Mouse (Mus musculus): Measurements from ENCODE around the gene Eif4b. TPM values are rescaled to one million over a fixed set of nuclear protein-coding genes. Genes with fewer than 3 reads are reported as not detected.
"Not testable (repeated sequence)": the region's sequence is repeated elsewhere in the genome, so short reads cannot be mapped to it uniquely, and the experiment has no call there.

The Eif4b gene
- polyA plus RNA-seq, 1 experiment from 2014 or later = 90.5 TPM

DNA sequence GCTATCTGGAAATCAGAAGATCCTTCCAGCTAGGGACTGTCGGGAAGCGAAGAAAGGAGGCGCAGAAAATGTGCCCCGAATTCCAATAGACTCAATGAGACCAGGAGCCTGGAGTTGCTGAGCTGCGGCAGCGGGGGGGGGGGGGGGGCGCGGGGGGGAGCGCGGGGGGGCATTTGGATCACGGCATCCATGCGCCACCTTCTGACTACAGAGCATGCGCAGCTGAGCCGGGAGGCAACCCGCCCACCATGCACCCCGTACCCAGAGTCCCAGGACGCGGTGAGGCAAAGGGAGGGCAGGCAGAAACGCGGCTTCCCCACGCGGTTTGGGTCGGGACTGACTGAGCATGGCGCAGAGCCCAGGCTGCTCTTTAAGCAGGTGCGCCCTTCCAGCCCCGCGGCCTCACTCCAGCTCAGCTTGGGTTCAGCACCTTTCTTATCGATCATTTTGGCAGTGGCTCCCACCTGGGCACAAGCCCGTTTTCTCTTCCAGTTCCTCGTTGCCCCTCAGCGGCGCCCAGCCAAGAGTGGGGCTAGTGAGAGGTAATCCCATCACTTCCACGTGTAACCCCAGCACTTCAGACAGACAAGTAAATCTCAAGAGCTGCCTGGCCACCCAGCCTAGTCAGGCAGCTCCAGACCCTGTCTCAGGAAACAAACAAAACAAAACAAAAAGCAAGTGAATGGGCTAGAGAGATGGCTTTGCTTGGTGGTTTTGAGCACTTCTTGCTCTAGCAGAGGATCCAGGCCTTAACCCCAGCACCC is 21.5 kb upstream of the Eif4b start:
- Histone ChIP-seq H3K27me3 (no peaks in the 10 kb centered on the region), H3K9ac (peak overlapping the region; percentile 68), H3K4me3 (peak overlapping the region; percentile 48), H3K27ac (peak overlapping the region; percentile 41; the same call in 1 of the 2 replicates), H3K36me3 (ENCODE audit: poor library complexity, severe bottlenecking) (no peaks in the 10 kb centered on the region), H3K9me3 (replicated peaks) (no peaks in the 10 kb centered on the region), H3K4me2 (peak overlapping the region; percentile 71), H3K4me1 (0 out of 2 replicates have a peak, but pooled peaks cover 2% of the 10 kb centered on the region)
- WGBS = under 1% methylated on average over 30 of the region's 33 CpGs
- ATAC-seq = peak; percentile 87

DNA sequence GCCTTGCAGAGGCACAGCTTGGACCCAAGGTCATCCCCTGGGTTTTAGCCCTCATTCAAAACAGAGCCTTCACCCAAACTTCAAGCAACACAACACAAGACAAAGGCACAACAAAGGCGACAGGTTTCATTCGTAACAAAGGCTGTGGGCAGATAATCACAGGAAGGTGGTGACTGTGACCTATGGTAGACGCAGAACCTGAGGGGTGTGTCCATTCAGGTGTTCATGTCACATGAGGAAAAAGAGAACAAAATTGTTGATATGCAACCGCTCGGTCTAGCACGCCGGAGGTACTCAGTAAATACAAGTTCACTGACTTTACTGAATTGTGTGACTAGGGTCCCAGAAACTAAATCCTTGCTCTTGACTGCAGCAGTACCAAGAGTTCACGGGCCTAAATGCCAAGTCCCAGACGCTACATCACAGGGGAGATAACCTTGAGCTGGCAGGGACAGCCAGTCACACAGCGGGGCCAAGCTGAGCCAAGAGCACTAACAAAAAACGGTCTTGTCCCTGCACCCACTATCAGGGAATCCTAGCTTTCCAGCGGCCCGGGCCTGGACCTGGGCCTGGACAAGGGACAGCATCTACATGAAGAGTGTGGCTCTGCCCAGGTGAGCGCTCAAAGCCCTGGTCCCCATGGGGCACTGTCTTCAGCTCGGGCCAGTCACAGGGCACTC is 16.9 kb upstream of the Eif4b start:
- ATAC-seq = no peak
- Histone ChIP-seq H3K4me1 (no peaks in the 10 kb centered on the region), H3K27ac (no peak overlapping the region), H3K9me3 (replicated peaks) (no peaks in the 10 kb centered on the region), H3K27me3 (no peaks in the 10 kb centered on the region), H3K9ac (no peak overlapping the region), H3K36me3 (ENCODE audit: poor library complexity, severe bottlenecking) (no peaks in the 10 kb centered on the region), H3K4me3 (no peak overlapping the region), H3K4me2 (no peak overlapping the region)
- 92% methylated on average over 15 of the region's 15 CpGs for WGBS

DNA sequence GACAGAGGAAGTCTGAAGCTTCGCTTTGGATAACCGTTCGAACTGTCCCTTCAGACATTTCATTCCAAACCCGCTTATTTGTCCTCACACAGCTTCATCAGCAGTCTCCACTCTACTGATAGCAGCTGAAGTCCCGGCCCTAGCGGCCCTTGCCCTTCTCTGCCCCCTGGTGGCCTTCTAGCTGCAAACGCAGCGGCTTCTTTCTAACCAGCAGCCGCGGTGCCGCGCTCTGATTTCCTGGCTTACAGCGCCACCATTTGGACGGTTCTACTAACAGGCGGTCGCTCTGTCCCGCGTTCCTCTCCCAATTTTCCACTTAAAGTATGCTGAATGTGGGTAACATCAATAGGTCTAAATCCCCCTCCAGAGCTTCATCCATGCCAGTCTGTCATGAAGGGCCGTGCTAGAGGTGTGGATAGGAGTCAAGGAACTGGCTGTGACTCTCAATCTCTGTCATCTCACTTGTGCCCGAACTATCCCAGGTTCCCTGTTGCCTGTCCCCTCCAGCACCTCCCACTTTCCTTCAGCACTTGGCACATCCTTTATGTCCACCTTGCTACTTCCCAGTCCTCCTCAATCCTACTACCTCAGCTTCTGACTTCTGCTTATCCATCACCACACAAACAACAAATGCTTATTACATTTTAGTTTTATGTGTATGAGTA is 7.8 kb upstream of the Eif4b start:
- Histone ChIP-seq H3K4me1 (no peaks in the 10 kb centered on the region), H3K27me3 (peaks cover 32% of the 10 kb centered on the region), H3K4me3 (no peak overlapping the region), H3K36me3 (ENCODE audit: poor library complexity, severe bottlenecking) (no peaks in the 10 kb centered on the region), H3K27ac (no peak overlapping the region), H3K4me2 (no peak overlapping the region), H3K9ac (no peak overlapping the region), H3K9me3 (replicated peaks) (no peaks in the 10 kb centered on the region)
- whole genome bisulfite sequencing = 5% methylated on average over 20 of the region's 20 CpGs
- ATAC-seq = peak; percentile 89

DNA sequence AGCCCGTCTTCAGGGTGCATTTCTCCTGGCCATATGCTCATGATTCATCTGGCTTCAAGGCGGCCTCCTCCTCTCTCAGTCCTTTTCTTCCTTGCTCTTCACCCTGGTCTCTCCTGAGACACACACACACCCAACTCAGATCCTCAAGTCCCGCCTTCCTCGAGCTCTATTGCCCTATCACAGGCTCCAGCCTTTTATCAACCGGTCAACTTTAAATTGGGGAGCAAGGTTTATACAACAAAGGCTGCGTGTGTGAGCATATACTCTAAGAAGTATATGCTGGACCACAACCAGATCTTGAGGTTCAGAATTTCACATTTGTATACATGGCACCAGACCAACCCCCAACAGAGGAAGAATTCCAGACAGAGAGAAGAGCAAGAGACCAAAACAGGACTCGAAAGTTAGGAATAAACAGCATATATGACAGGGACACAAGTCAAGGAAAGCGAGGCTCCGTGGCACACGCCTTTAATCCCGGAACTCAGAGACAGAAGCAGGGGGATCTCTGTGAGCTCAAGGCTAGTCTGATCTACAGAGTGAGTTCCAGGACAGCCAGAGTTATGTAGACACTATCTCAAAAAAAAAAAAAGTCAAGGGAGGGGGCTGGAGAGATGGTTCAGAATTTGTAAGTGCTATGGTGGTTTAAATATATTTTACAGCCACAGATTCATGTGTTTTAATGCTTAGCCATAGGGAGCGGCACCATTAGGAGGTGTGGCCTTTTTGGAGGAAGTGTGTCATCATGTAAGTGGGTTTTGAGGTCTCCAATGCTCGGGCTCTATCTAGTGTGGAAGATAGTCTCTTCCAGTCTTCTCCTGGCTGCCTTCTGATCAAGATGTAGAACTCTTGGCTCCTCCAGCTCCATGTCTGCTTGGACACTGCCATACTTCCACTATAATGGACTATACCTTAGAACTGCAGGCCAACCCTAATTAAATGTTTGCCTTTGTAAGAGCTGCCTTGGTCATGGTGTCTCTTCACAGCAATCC is 2.8 kb upstream of the Eif4b start:
- peaks cover 33% of the 10 kb centered on the region for H3K27me3 ChIP-seq
- no peak overlapping the region for H3K9ac ChIP-seq
- H3K27ac ChIP-seq = no peak overlapping the region
- H3K4me2 ChIP-seq = no peak overlapping the region
- H3K36me3 ChIP-seq (ENCODE audit: poor library complexity, severe bottlenecking) = no peaks in the 10 kb centered on the region
- H3K4me3 ChIP-seq = no peak overlapping the region
- peaks cover 22% of the 10 kb centered on the region for H3K4me1 ChIP-seq
- ATAC-seq = no peak
- no peaks in the 10 kb centered on the region for H3K9me3 ChIP-seq (replicated peaks)
- WGBS = 74% methylated on average over 13 of the region's 13 CpGs

DNA sequence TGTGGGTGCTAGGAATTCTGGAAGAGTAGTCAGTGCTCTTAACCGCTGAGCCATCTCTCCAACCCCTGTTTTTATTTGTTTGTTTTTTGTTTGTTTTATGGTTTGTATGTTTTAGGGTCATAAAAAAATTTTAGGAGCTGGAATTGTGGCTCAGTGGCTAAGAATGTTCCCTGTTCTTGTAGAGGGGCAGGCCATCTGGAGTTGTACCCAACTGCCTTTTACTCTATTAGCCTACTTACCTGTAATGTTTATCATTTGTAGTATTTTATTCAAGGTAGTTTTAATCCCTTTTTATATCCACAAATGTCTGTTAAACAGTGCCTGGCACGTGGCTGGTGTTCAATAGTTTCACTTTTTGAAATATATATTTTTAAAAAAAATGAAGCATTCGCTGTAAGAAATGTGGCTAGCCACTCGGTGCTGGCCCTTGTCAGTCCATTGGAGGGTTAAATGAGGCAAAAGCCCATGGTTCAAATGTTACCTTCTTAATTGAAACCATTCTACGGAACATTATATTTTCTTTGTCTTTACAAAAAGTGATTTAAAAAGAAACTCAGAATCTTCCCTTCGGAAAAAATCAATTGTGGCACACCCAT is 512 bp upstream of the Eif4b start:
- Histone ChIP-seq H3K4me3 (peak overlapping the region; percentile 94), H3K4me2 (peak overlapping the region; percentile 55), H3K9me3 (replicated peaks) (no peaks in the 10 kb centered on the region), H3K4me1 (peaks cover 28% of the 10 kb centered on the region), H3K27ac (0 out of 2 replicates have a peak overlapping the region, but pooled peaks have one; percentile 94), H3K36me3 (ENCODE audit: poor library complexity, severe bottlenecking) (no peaks in the 10 kb centered on the region), H3K9ac (peak overlapping the region; percentile 95), H3K27me3 (peaks cover 14% of the 10 kb centered on the region; the same call in 1 of the 2 replicates)
- peak; percentile 48 for ATAC-seq
- WGBS = 15% methylated on average over 6 of the region's 6 CpGs

DNA sequence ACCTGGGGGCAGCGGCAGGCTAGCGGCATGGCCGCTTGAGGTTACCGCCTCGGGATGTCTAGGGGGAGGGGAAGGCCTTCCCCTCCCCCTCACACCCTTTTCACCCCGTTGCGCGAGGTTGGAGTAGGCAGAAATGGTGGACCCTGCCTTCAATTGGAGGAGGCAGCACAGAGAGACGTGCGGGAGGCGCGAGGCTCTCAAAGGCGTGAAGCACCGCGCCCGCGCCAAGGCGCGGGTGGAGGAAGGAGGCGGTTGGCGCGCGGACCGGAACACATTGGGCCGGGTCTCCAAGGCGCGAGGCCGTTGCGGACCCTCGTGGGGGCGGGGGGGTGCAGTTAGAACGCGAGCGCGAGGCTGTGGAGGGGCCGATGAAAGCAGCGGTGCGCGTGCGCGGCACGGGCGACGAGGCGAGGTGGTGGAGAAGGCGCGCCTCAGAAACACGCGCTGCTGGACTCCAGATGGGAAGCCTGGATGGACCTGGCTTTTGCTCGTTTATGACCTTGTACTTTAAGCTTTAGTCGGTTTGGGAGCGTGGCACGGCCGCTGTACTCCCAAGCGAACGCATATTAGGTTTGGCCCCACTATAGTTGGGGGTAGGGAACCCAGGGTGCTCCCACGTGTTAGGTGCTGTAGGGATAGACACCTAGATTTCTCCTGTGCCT is 628 bp downstream of the Eif4b start:
- H3K9ac ChIP-seq = peak overlapping the region; percentile 95
- no peaks in the 10 kb centered on the region for H3K36me3 ChIP-seq (ENCODE audit: poor library complexity, severe bottlenecking)
- under 1% methylated on average over 52 of the region's 57 CpGs for WGBS
- H3K4me2 ChIP-seq = peak overlapping the region; percentile 90
- peaks cover 28% of the 10 kb centered on the region for H3K4me1 ChIP-seq
- peak overlapping the region; percentile 94 for H3K27ac ChIP-seq
- ATAC-seq = peak; percentile 46
- H3K9me3 ChIP-seq (replicated peaks) = no peaks in the 10 kb centered on the region
- peak overlapping the region; percentile 94 for H3K4me3 ChIP-seq
- peaks cover 11% of the 10 kb centered on the region; the same call in 1 of the 2 replicates for H3K27me3 ChIP-seq

DNA sequence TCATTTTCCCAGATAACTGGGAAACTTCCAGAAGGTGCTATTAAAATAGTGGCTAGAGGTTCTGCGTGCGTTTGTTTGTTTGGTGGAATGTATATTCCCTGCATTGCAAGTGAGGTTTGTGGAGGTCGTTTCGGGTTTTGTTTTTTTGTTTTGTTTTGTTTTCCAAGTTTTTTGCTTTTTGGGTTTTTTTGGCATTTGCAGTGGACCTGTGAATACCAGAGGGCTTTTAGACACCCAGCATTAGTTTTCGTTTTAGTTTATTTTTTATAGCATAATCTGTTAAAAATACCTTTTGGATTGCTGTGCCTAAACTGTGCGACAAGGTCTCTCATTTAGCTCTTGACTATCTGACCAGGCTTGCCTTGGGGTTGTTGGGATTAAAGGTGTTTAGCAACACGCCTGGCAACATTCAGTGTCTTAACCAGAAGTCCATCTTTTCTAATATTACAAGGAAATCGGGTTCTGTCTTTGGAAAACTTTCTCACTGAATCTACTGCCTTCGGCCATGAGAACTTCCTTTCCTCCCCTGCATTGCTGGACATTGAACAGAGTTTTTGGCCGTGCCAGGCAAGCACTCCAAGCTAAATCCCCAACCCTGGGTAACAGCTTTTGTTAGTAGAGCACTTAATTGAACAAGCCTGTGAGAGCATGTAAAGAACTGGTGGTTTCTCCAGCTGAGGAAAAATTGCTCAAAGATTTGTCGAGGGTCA is 1.5 kb downstream of the Eif4b start:
- no peaks in the 10 kb centered on the region for H3K36me3 ChIP-seq (ENCODE audit: poor library complexity, severe bottlenecking)
- peak overlapping the region; percentile 95 for H3K9ac ChIP-seq
- no peak for ATAC-seq
- H3K27me3 ChIP-seq = peaks cover 8% of the 10 kb centered on the region; the same call in 1 of the 2 replicates
- H3K27ac ChIP-seq = no peak overlapping the region; the same call in 1 of the 2 replicates
- peaks cover 28% of the 10 kb centered on the region for H3K4me1 ChIP-seq
- peak overlapping the region; percentile 94 for H3K4me3 ChIP-seq
- WGBS = 12% methylated on average over 11 of the region's 11 CpGs
- peak overlapping the region; percentile 90 for H3K4me2 ChIP-seq
- no peaks in the 10 kb centered on the region for H3K9me3 ChIP-seq (replicated peaks)

DNA sequence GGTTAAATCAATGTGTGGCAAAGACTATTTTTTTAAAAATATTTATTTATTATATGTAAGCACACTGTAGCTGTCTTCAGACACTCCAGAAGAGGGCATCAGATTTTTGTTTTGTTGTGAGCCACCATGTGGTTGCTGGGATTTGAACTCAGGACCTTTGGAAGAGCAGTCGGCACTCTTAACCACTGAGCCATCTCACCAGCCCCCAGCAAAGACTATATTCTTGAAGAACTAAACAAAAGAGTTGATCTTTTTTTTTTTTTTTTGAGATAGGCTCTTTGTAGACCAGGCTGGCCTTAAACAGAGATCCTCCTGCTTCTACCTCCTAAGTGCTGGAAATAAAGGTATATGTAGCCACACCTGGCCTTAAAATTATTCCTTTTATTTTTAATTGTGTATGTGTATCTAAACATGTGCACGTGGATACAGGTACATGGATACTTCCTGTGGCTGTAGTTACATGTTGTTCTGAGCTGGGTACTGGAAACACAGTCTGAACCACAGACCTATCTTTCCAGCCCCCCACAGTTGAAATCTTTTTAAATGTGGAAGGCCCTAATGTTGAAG is 3.6 kb downstream of the Eif4b start:
- H3K9ac ChIP-seq = no peak overlapping the region
- no peak overlapping the region for H3K4me3 ChIP-seq
- ATAC-seq = no peak
- no peaks in the 10 kb centered on the region for H3K9me3 ChIP-seq (replicated peaks)
- H3K27me3 ChIP-seq = no peaks in the 10 kb centered on the region
- H3K27ac ChIP-seq = no peak overlapping the region
- H3K36me3 ChIP-seq (ENCODE audit: poor library complexity, severe bottlenecking) = peaks cover 5% of the 10 kb centered on the region
- 95% methylated on average over 2 of the region's 2 CpGs for WGBS
- H3K4me1 ChIP-seq = peaks cover 28% of the 10 kb centered on the region
- no peak overlapping the region for H3K4me2 ChIP-seq

DNA sequence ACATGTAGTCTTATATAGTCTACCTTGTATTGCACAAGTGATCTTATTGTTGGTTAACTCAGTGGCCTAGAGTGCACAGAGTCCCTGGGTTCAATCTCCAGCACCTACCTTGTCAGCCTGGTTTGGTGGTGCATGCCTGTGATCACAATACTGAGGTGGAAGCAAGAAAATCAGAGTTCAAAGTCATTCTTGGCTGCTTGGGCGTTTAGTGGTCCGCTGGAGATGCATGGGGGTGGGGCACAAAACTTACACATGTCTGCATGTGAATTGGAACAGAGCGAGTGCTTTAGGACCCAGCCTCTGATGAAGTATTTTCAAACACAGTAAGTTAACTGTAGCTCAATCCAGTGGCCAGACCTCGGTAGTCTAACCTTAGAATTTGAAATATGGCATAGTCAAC is 5.6 kb downstream of the Eif4b start:
- H3K9ac ChIP-seq = no peak overlapping the region
- no peaks in the 10 kb centered on the region for H3K27me3 ChIP-seq
- peaks cover 20% of the 10 kb centered on the region for H3K4me1 ChIP-seq
- WGBS = 83% methylated on average over 4 of the region's 4 CpGs
- H3K4me3 ChIP-seq = no peak overlapping the region
- ATAC-seq = no peak
- no peak overlapping the region for H3K27ac ChIP-seq
- no peak overlapping the region for H3K4me2 ChIP-seq
- no peaks in the 10 kb centered on the region for H3K9me3 ChIP-seq (replicated peaks)
- peaks cover 25% of the 10 kb centered on the region for H3K36me3 ChIP-seq (ENCODE audit: poor library complexity, severe bottlenecking)

DNA sequence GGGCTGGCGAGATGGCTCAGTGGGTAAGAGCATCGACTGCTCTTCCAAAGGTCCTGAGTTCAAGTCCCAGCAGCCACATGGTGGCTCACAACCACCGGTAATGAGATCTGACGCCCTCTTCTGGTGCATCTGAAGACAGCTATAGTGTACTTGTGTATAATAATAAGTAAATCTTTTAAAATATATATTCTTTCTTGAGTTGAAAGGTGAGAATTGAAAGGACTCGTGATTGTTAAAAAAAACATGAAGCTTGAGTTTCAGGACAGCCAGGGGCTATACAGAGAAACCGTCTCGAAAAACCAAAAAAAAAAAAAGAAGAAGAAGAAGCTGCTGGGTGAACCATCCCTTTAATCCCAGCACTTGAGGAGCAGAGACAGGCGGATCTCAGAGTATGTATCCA is 6.4 kb downstream of the Eif4b start:
- not testable (repeated sequence) for H3K9ac ChIP-seq; H3K4me3 ChIP-seq; H3K4me2 ChIP-seq; H3K27me3 ChIP-seq; H3K27ac ChIP-seq; H3K9me3 ChIP-seq (replicated peaks); ATAC-seq
- H3K36me3 ChIP-seq (ENCODE audit: poor library complexity, severe bottlenecking) = peaks cover 32% of the 10 kb centered on the region
- WGBS = 80% methylated on average over 8 of the region's 8 CpGs
- peaks cover 15% of the 10 kb centered on the region for H3K4me1 ChIP-seq

All from forebrain, embryonic 13.5 days (tissue).